Mouse (Mus musculus) granulocyte monocyte progenitor cell, adult 5-6 weeks (primary cell): Measurements from ENCODE around the gene Tprn. TPM values are rescaled to one million over a fixed set of nuclear protein-coding genes. Genes with fewer than 3 reads are reported as not detected.

Source experiments
- ATAC-seq: replicated peaks from 2 replicates; pipeline ENCODE4 v1.8.0; 2016; ENCODE audit warnings: mild to moderate bottlenecking, moderate TSS enrichment, inconsistent platforms; ENCODE audit not compliant: poor library complexity, severe bottlenecking
- total RNA-seq, 2 experiments: library from RNA; stranded (forward) in 1 of 2; stranded (reverse) in 1 of 2; fragments of 200-712, 200-1000 nt in 1 of 2; fragments of >200 nt in 1 of 2; fragmentation: Nextera tagmentation in 1 of 2; gene quantifications; 2 replicates each; pipeline ENCODE4 v1.2.3; 2014 to 2017

Gene Tprn
- total RNA-seq, 2 experiments from 2014 or later, result 7.1 to 15.0 TPM

GRCm38 (mm10) chr2:25263623-25264285, 1.3 kb downstream of the Tprn start:
- ATAC-seq, result no peak

GRCm38 (mm10) chr2:25264286-25264660, 1.9 kb downstream of the Tprn start:
- no peak for ATAC-seq

GRCm38 (mm10) chr2:25264851-25265250, 2.4 kb downstream of the Tprn start:
- no peak for ATAC-seq

- peak; percentile 55 for ATAC-seq
These were observed 3.7 kb downstream of the Tprn start for GRCm38 (mm10) chr2:25265897-25266656.

GRCm38 (mm10) chr2:25266720-25267119, 4.3 kb downstream of the Tprn start:
- ATAC-seq, result no peak

GRCm38 (mm10) chr2:25267241-25267640, 4.8 kb downstream of the Tprn start:
- ATAC-seq, result no peak

- no peak for ATAC-seq
These were observed 5.4 kb downstream of the Tprn start for GRCm38 (mm10) chr2:25267746-25268309.

- ATAC-seq, result peak; percentile 95
These were observed 9.6 kb downstream of the Tprn start, which contains the start of the genes Ssna1 and Anapc2 for GRCm38 (mm10) chr2:25271827-25272511. Ssna1 (minus strand) TSS chr2:25272438. Anapc2 (plus strand) TSS chr2:25272478.

GRCm38 (mm10) chr2:25272515-25272914, 10.1 kb downstream of the Tprn start:
- 0 out of 2 replicates have a peak, but pooled peaks have one; percentile 2 for ATAC-seq

- no peak for ATAC-seq
These were observed 10.6 kb downstream of the Tprn start for GRCm38 (mm10) chr2:25273010-25273409.

- peak; percentile 93 for ATAC-seq
These were observed 16.8 kb downstream of the Tprn start for GRCm38 (mm10) chr2:25278928-25279882.

- no peak for ATAC-seq
These were observed 23.1 kb downstream of the Tprn start for GRCm38 (mm10) chr2:25285551-25285950.

GRCm38 (mm10) chr2:25286314-25286713, 23.9 kb downstream of the Tprn start:
- ATAC-seq, result no peak

- no peak for ATAC-seq
These were observed 24.6 kb downstream of the Tprn start for GRCm38 (mm10) chr2:25286837-25287636.

GRCm38 (mm10) chr2:25287927-25288649, 25.7 kb downstream of the Tprn start, which contains the start of gene Tmem210:
Tmem210 (plus strand) TSS chr2:25288145.
- no peak for ATAC-seq

- ATAC-seq, result no peak
These were observed 26.4 kb downstream of the Tprn start for GRCm38 (mm10) chr2:25288734-25289345.

- ATAC-seq, result no peak
These were observed 27.2 kb downstream of the Tprn start, which contains the start of gene Lrrc26 for GRCm38 (mm10) chr2:25289651-25290050. Lrrc26 (plus strand) TSS chr2:25289915.
